Mouse (Mus musculus): Measurements from ENCODE around the gene Lbx1.

Lbx1 gene

GRCm38 (mm10) chr19:45234191-45234770, 1.3 kb downstream of the Lbx1 start:
- no peak for DNase-seq (ENCODE audit: inconsistent age in 2 of 2, low spot score in 1 of 2)

- no peak for DNase-seq (ENCODE audit: inconsistent age in 2 of 2, low spot score in 1 of 2)
These were observed 2.0 kb downstream of the Lbx1 start for GRCm38 (mm10) chr19:45233496-45234127.

GRCm38 (mm10) chr19:45232443-45233410, 2.9 kb downstream of the Lbx1 start:
- peak in 1 of 2 experiments; percentile 66 for DNase-seq (ENCODE audit: inconsistent age in 2 of 2, low spot score in 1 of 2)

GRCm38 (mm10) chr19:45232036-45232410, 3.6 kb downstream of the Lbx1 start:
- DNase-seq (ENCODE audit: inconsistent age in 2 of 2, low spot score in 1 of 2) = peak in 1 of 2 experiments; percentile 50

GRCm38 (mm10) chr19:45231383-45232035, 4.1 kb downstream of the Lbx1 start:
- peak in 1 of 2 experiments; percentile 57 for DNase-seq (ENCODE audit: inconsistent age in 2 of 2, low spot score in 1 of 2)

- DNase-seq (ENCODE audit: inconsistent age in 2 of 2, low spot score in 1 of 2) = no peak
These were observed 4.7 kb downstream of the Lbx1 start for GRCm38 (mm10) chr19:45230848-45231382.

GRCm38 (mm10) chr19:45230201-45230611, 5.4 kb downstream of the Lbx1 start:
- DNase-seq (ENCODE audit: inconsistent age in 2 of 2, low spot score in 1 of 2) = peak in 1 of 2 experiments; percentile 49

GRCm38 (mm10) chr19:45229378-45230135, 6.1 kb downstream of the Lbx1 start:
- DNase-seq (ENCODE audit: inconsistent age in 2 of 2, low spot score in 1 of 2) = peak in 1 of 2 experiments; percentile 65

GRCm38 (mm10) chr19:45228781-45229180, 6.8 kb downstream of the Lbx1 start:
- DNase-seq (ENCODE audit: inconsistent age in 2 of 2, low spot score in 1 of 2) = no peak

GRCm38 (mm10) chr19:45228097-45228496, 7.5 kb downstream of the Lbx1 start:
- DNase-seq (ENCODE audit: inconsistent age in 2 of 2, low spot score in 1 of 2) = no peak

GRCm38 (mm10) chr19:45227671-45228070, 7.9 kb downstream of the Lbx1 start:
- DNase-seq (ENCODE audit: inconsistent age in 2 of 2, low spot score in 1 of 2) = no peak

GRCm38 (mm10) chr19:45227049-45227448, 8.6 kb downstream of the Lbx1 start:
- no peak for DNase-seq (ENCODE audit: inconsistent age in 2 of 2, low spot score in 1 of 2)

- no peak for DNase-seq (ENCODE audit: inconsistent age in 2 of 2, low spot score in 1 of 2)
These were observed 9.4 kb downstream of the Lbx1 start for GRCm38 (mm10) chr19:45226246-45226645.

GRCm38 (mm10) chr19:45225130-45225529, 10.5 kb downstream of the Lbx1 start:
- DNase-seq (ENCODE audit: inconsistent age in 2 of 2, low spot score in 1 of 2) = no peak

- no peak for DNase-seq (ENCODE audit: inconsistent age in 2 of 2, low spot score in 1 of 2)
These were observed 11.4 kb downstream of the Lbx1 start for GRCm38 (mm10) chr19:45224286-45224559.

GRCm38 (mm10) chr19:45223413-45224285, 12.0 kb downstream of the Lbx1 start:
- DNase-seq (ENCODE audit: inconsistent age in 2 of 2, low spot score in 1 of 2) = peak in 1 of 2 experiments; percentile 58

GRCm38 (mm10) chr19:45222141-45222782, 13.3 kb downstream of the Lbx1 start:
- DNase-seq (ENCODE audit: inconsistent age in 2 of 2, low spot score in 1 of 2) = no peak

GRCm38 (mm10) chr19:45221458-45221783, 14.2 kb downstream of the Lbx1 start:
- no peak for DNase-seq (ENCODE audit: inconsistent age in 2 of 2, low spot score in 1 of 2)

Data from adrenal gland, adult (tissue).